Mouse (Mus musculus) CH12.LX (cell line): ENCODE results near the gene Tmbim7. TPM values are rescaled to one million over a fixed set of nuclear protein-coding genes. Genes with fewer than 3 reads are reported as not detected.

Experiments used
- DNase-seq: peaks from one replicate; pipeline ENCODE4 v3.0.0-alpha.2; 2013; ENCODE audit errors: extremely low read depth
- H3K27ac ChIP-seq: 2 replicates; pipeline ENCODE4 v1.5.1; 2012; ENCODE audit warnings: low read depth, mild to moderate bottlenecking, control low read depth, moderate library complexity; ENCODE audit not compliant: insufficient read depth
- H3K27me3 ChIP-seq: replicated peaks from 2 replicates; pipeline ENCODE3; 2012; ENCODE audit warnings: inconsistent platforms
- H3K36me3 ChIP-seq, 2 experiments: replicated peaks in 1 of 2; 2 replicates each; pipeline versions ENCODE3 to v1.6.1; 2012; ENCODE audit warnings: inconsistent platforms in 1 of 2, low read length in 1 of 2, mild to moderate bottlenecking in 1 of 2, mixed read lengths in 1 of 2, moderate library complexity in 1 of 2; ENCODE audit not compliant: control insufficient read depth in 1 of 2, insufficient read depth in 1 of 2
- H3K4me1 ChIP-seq, 2 experiments: 2 replicates each; pipeline ENCODE4 v1.6.1; 2012; ENCODE audit warnings: inconsistent platforms in 1 of 2, moderate library complexity in 1 of 2; ENCODE audit not compliant: insufficient read depth in 2 of 2, control insufficient read depth in 1 of 2
- H3K4me2 ChIP-seq: 2 replicates; pipeline ENCODE4 v1.6.1; 2012; ENCODE audit warnings: low read depth, mild to moderate bottlenecking, control low read depth; ENCODE audit not compliant: poor library complexity, insufficient read depth, severe bottlenecking
- H3K4me3 ChIP-seq, 3 experiments: fragments of 150-350 bp in 1 of 3; sonication (generic) in 1 of 3; replicated peaks in 1 of 3; 2 replicates each; pipeline versions ENCODE3 to v1.5.1; 2011 to 2012; ENCODE audit warnings: low read depth in 2 of 3, low read length in 2 of 3, mild to moderate bottlenecking in 2 of 3, moderate library complexity in 2 of 3, control low read depth in 1 of 3, improper control_type of control experiment in 1 of 3, inconsistent platforms in 1 of 3, mixed read lengths in 1 of 3; ENCODE audit not compliant: poor library complexity in 1 of 3
- H3K79me2 ChIP-seq: replicated peaks from 2 replicates; pipeline ENCODE4 v1.6.1; 2012; ENCODE audit warnings: mild to moderate bottlenecking, moderate library complexity; ENCODE audit not compliant: control insufficient read depth, poor library complexity, insufficient read depth, severe bottlenecking; ENCODE audit errors: extremely low read depth
- H3K9ac ChIP-seq: 2 replicates; pipeline ENCODE4 v1.6.1; 2012; ENCODE audit warnings: low read depth, mild to moderate bottlenecking, control low read depth, moderate library complexity; ENCODE audit not compliant: insufficient read depth
- H3K9me3 ChIP-seq: replicated peaks from 2 replicates; pipeline ENCODE3; 2012; ENCODE audit warnings: low read length, inconsistent platforms, mixed read lengths
- BHLHE40 ChIP-seq: IDR thresholded peaks from 2 replicates; pipeline ENCODE4 v1.6.1; 2011; ENCODE audit warnings: mild to moderate bottlenecking, low read depth, low read length, improper control_type of control experiment
- CHD2 ChIP-seq: IDR thresholded peaks from 2 replicates; pipeline ENCODE4 v1.6.1; 2011; ENCODE audit warnings: low read length, improper control_type of control experiment
- E2F4 ChIP-seq: IDR thresholded peaks from 2 replicates; pipeline ENCODE4 v1.6.1; 2011; ENCODE audit warnings: low read depth, low read length, improper control_type of control experiment; ENCODE audit not compliant: insufficient replicate concordance
- GABPA ChIP-seq: IDR thresholded peaks from 2 replicates; pipeline ENCODE4 v1.6.1; 2012; ENCODE audit warnings: low read depth, low read length, improper control_type of control experiment, inconsistent platforms; ENCODE audit not compliant: insufficient replicate concordance
- JUN ChIP-seq: IDR thresholded peaks from 2 replicates; pipeline ENCODE4 v1.6.1; 2011; ENCODE audit warnings: low read depth, mild to moderate bottlenecking, low read length, improper control_type of control experiment, moderate library complexity; ENCODE audit not compliant: insufficient read depth
- KAT2A ChIP-seq: IDR thresholded peaks from 2 replicates; pipeline ENCODE4 v1.6.1; 2012; ENCODE audit warnings: low read length, improper control_type of control experiment, inconsistent platforms; ENCODE audit not compliant: insufficient replicate concordance
- MAFK ChIP-seq: IDR thresholded peaks from 2 replicates; pipeline ENCODE4 v1.6.1; 2011; ENCODE audit warnings: low read length, improper control_type of control experiment; ENCODE audit not compliant: insufficient replicate concordance
- MAZ ChIP-seq: IDR thresholded peaks from 2 replicates; pipeline ENCODE4 v1.6.1; 2012; ENCODE audit warnings: low read depth, mild to moderate bottlenecking, inconsistent platforms, low read length, improper control_type of control experiment, moderate library complexity
- MXI1 ChIP-seq: IDR thresholded peaks from 2 replicates; pipeline ENCODE4 v1.6.1; 2011; ENCODE audit warnings: mild to moderate bottlenecking, low read depth, low read length, improper control_type of control experiment
- MYC ChIP-seq: IDR thresholded peaks from 2 replicates; pipeline ENCODE4 v1.6.1; 2011; ENCODE audit warnings: low read depth, mild to moderate bottlenecking, improper control_type of control experiment, low read length
- NRF1 ChIP-seq: IDR thresholded peaks from 2 replicates; pipeline ENCODE4 v1.6.1; 2014; ENCODE audit warnings: low read depth, mild to moderate bottlenecking, inconsistent platforms, low read length, improper control_type of control experiment, moderate library complexity
- PAX5 ChIP-seq: IDR thresholded peaks from 2 replicates; pipeline ENCODE4 v1.6.1; 2012; ENCODE audit warnings: low read length, inconsistent platforms, mixed read lengths
- POLR2AphosphoS2 ChIP-seq: IDR thresholded peaks from 2 replicates; pipeline ENCODE4 v1.6.1; 2011; ENCODE audit warnings: low read depth, low read length, improper control_type of control experiment
- SIN3A ChIP-seq: IDR thresholded peaks from 2 replicates; pipeline ENCODE4 v1.6.1; 2012; ENCODE audit warnings: low read length, improper control_type of control experiment, inconsistent platforms
- SMC3 ChIP-seq: IDR thresholded peaks from 2 replicates; pipeline ENCODE4 v1.6.1; 2011; ENCODE audit warnings: low read depth, low read length, improper control_type of control experiment
- TBP ChIP-seq: conservative IDR thresholded peaks from 2 replicates; pipeline ENCODE4 v1.6.1; 2011; ENCODE audit warnings: low read depth, low read length, improper control_type of control experiment
- UBTF ChIP-seq: IDR thresholded peaks from 2 replicates; pipeline ENCODE4 v1.6.1; 2012; ENCODE audit warnings: low read depth, mild to moderate bottlenecking, inconsistent platforms, low read length, improper control_type of control experiment, moderate library complexity
- USF1 ChIP-seq: IDR thresholded peaks from 2 replicates; pipeline ENCODE4 v1.6.1; 2014; ENCODE audit warnings: low read depth, mild to moderate bottlenecking, inconsistent platforms, low read length, improper control_type of control experiment
- USF2 ChIP-seq: conservative IDR thresholded peaks from 2 replicates; pipeline ENCODE4 v1.6.1; 2011; ENCODE audit warnings: low read depth, low read length, improper control_type of control experiment
- ZC3H11A ChIP-seq: IDR thresholded peaks from 2 replicates; pipeline ENCODE4 v1.6.1; 2012; ENCODE audit warnings: low read depth, mild to moderate bottlenecking, inconsistent platforms, low read length, improper control_type of control experiment
- ZMIZ1 ChIP-seq: IDR thresholded peaks from 2 replicates; pipeline ENCODE4 v1.6.1; 2012; ENCODE audit warnings: low read depth, mild to moderate bottlenecking, inconsistent platforms, low read length, improper control_type of control experiment
- ZNF384 ChIP-seq: IDR thresholded peaks from 2 replicates; pipeline ENCODE4 v1.6.1; 2012; ENCODE audit warnings: low read depth, low read length, improper control_type of control experiment, inconsistent platforms
- dilution Hi-C: fragments of 300-500 bp; cut with MboI; formaldehyde crosslinking; loops from 2 replicates; pipeline ENCODE4 v1.14.3; 2020; ENCODE audit warnings: low sequenced_read_pairs; ENCODE audit not compliant: extremely low pct_unique_long_range_greater_than_20kb, extremely low pct_ligation_motif_present
- in situ Hi-C: fragments of 300-500 bp; cut with MboI; formaldehyde crosslinking; loops from 3 replicates; pipeline ENCODE4 v1.14.3; 2019; ENCODE audit warnings: low sequenced_read_pairs, low pct_ligation_motif_present, low pct_unique_long_range_greater_than_20kb, mixed read lengths
- polyA plus RNA-seq: library from polyadenylated mRNA; unstranded; fragments of >175 nt; gene quantifications from 2 replicates; pipeline ENCODE4 v1.2.1, GENCODE M21; 2012; ENCODE audit warnings: low read depth; ENCODE audit not compliant: insufficient read length
- total RNA-seq, 2 experiments: library from RNA; depleted of rRNA; stranded (reverse); fragments of 300-350 nt in 1 of 2; fragments of >200 nt in 1 of 2; gene quantifications; 2 replicates each; pipeline ENCODE4 v1.2.3; 2012 to 2014

The Tmbim7 gene
- total and polyA plus RNA-seq, 3 experiments = not detected

GRCm38 (mm10) chr5:3635286-3635685 is 15.7 kb upstream of the Tmbim7 start:
- no peak overlapping the region for H3K4me3 ChIP-seq
- H3K36me3 ChIP-seq = peaks cover 18 to 53% of the 10 kb centered on the region in 2 experiments
- H3K27me3 ChIP-seq = no peaks in the 10 kb centered on the region
- no peak for TF ChIP-seq MAFK
- TF ChIP-seq PAX5 = no peak
- TF ChIP-seq MXI1 = no peak
- TF ChIP-seq ZC3H11A = no peak
- no peak for TF ChIP-seq KAT2A
- TF ChIP-seq MYC = no peak
- no peak for TF ChIP-seq JUN
- no peak for TF ChIP-seq GABPA
- no peak for TF ChIP-seq USF2
- TF ChIP-seq ZNF384 = no peak
- no peak for TF ChIP-seq TBP
- no peak for TF ChIP-seq BHLHE40
- TF ChIP-seq E2F4 = no peak
- TF ChIP-seq NRF1 = no peak
- TF ChIP-seq CHD2 = no peak
- TF ChIP-seq MAZ = no peak
- TF ChIP-seq USF1 = no peak
- TF ChIP-seq SMC3 = no peak
- no peak for TF ChIP-seq ZMIZ1
- no peak for TF ChIP-seq SIN3A
- peaks cover 0 to 3% of the 10 kb centered on the region in 2 experiments; a peak in 1 of 4 replicates for H3K4me1 ChIP-seq
- no peak for DNase-seq
- H3K9ac ChIP-seq = no peak overlapping the region
- no peaks in the 10 kb centered on the region for H3K79me2 ChIP-seq
- no peaks in the 10 kb centered on the region for H3K9me3 ChIP-seq
- dilution Hi-C loops = no loop called here
- no peak overlapping the region for H3K4me2 ChIP-seq
- in situ Hi-C loops = loop anchor here (25.0 kb wide), 1 partner anchor 552 kb away; the partner anchor contains the start of gene Mterf1b
- no peak overlapping the region for H3K27ac ChIP-seq

- Histone ChIP-seq H3K4me1 (peaks cover 0 to 22% of the 10 kb centered on the region in 2 experiments; a peak in 2 of 4 replicates), H3K9me3 (no peaks in the 10 kb centered on the region), H3K4me3 (no peak overlapping the region), H3K27me3 (no peaks in the 10 kb centered on the region), H3K27ac (no peak overlapping the region), H3K4me2 (no peak overlapping the region), H3K79me2 (peaks cover 17% of the 10 kb centered on the region), H3K9ac (no peak overlapping the region), H3K36me3 (peaks cover 35 to 50% of the 10 kb centered on the region in 2 experiments)
- dilution Hi-C loops = no loop called here
- in situ Hi-C loops = loop anchor here (10.0 to 25.0 kb wide), 2 partner anchors 160 to 543 kb away; partner anchors contain the start of genes Ankib1, Krit1 and Mterf1b
- DNase-seq = no peak
- TF ChIP-seq UBTF (no peak), TBP (no peak), POLR2AphosphoS2 (no peak)
Observed at GRCm38 (mm10) chr5:3644621-3645020, 6.4 kb upstream of the Tmbim7 start.
